Mouse (Mus musculus) erythroblast, embryonic 14.5 days (primary cell): Measurements from ENCODE around the gene Ostc.

Experiments used
- GATA1 ChIP-seq: IDR thresholded peaks from 2 replicates; pipeline ENCODE4 v1.6.1; 2012; ENCODE audit warnings: low read length, inconsistent platforms, mixed read lengths
- TAL1 ChIP-seq: IDR thresholded peaks from 3 replicates; pipeline ENCODE4 v1.6.1; 2012; ENCODE audit warnings: low read length, inconsistent platforms, mixed read lengths

DNA sequence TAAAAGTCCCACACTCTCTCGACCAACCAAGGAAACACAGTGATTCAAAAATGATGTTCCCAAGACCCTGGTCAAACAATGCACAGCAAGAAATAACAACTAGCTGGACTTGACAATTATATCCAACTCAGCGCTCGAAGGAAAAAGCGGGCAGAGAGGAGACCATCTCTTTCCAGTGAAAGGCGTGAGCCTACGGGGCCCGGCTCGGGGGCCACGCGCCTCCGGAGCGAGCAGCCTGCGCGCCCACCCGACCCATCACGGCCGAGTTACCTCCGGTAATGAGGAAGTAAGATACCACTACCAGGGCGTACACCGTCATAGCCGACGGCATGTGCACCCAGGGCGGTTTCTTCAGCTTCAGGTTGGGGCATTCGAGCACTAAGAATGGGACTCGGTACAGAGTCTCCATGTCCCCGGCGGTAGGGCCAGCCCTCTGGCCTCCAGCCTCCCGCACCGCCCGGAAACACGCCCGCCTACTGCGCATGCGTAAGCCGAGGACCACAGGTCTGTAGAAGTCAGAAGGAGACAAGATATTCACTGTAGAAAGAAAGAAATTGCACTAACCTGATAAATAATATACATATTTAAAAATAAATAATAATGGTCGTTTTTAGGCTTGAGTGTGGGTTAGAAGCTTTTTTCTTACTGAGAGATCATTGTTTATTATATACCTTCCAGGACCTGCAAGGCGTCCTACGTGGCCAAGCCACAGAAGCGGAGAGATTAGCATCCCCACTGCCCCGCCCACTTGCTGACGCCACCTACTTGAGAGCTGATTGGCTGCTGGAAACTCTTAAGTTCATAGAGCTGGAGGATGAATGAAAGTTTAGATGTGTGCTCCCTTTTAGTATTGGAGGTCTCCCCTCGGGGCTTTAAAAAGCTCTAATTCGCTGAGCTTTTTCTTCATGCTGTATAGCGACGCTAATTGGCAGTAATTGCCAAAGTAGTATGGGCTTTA is at the start of gene Ostc:
- TF ChIP-seq TAL1 (no peak), GATA1 (peak; percentile 81)
